ENCODE assay signal across 25 mouse cellular contexts in genomic region chr3:142333458-142333857, GRCm38 (mm10).
"Had no signal": no experiment of that assay in that cellular context is flagged by ENCODE, and none has a peak within 500 bp of the region (broad histone marks: within the 10 kb centered on the region; RNA-seq: fewer than 3 reads in every experiment).

No protein-coding gene starts in this region.

- H3K9me3 ChIP-seq: heart, embryonic 13.5 days; heart, embryonic 15.5 days; hindbrain, embryonic 13.5 days; hindbrain, embryonic 15.5 days; kidney, embryonic 15.5 days; limb, embryonic 13.5 days; limb, embryonic 15.5 days; liver, embryonic 12.5 days had no signal

- H3K36me3 ChIP-seq: hindbrain, embryonic 13.5 days; hindbrain, embryonic 15.5 days; kidney, embryonic 15.5 days; limb, embryonic 13.5 days; limb, embryonic 15.5 days; liver, embryonic 12.5 days had no signal

- ATAC-seq: hindbrain, postnatal 0 days had no signal

- H3K27ac ChIP-seq: gastrocnemius, adult 2 months; heart, embryonic 13.5 days; hindbrain, embryonic 13.5 days; hindbrain, embryonic 15.5 days; hindbrain, postnatal 0 days; kidney, embryonic 15.5 days; kidney, postnatal 0 days; limb, embryonic 13.5 days; limb, embryonic 15.5 days; liver, embryonic 12.5 days; liver, embryonic 14.5 days had no signal

- DNase-seq: gastrocnemius, adult 2 months; gastrocnemius, postnatal 10 days; gastrocnemius, postnatal 25 days; heart, adult 2 months; heart, postnatal 14 days; heart, postnatal 36 days; kidney, adult 11 months; kidney, adult 2 months; kidney, adult 9 months; kidney, postnatal 14 days; kidney, postnatal 36 days; left cerebral cortex, postnatal 4 days; lung, adult 18-20 months had no signal

- H3K4me3 ChIP-seq: gastrocnemius, adult 2 months; heart, adult 2 months; heart, embryonic 13.5 days; heart, embryonic 15.5 days; hindbrain, embryonic 13.5 days; hindbrain, embryonic 15.5 days; kidney, embryonic 15.5 days; limb, embryonic 13.5 days; limb, embryonic 15.5 days; liver, embryonic 12.5 days had no signal

- H3K4me1 ChIP-seq: hindbrain, embryonic 13.5 days; hindbrain, embryonic 15.5 days; limb, embryonic 13.5 days had no signal

- H3K9ac ChIP-seq: heart, embryonic 13.5 days; heart, embryonic 15.5 days; hindbrain, embryonic 13.5 days; hindbrain, embryonic 15.5 days; kidney, embryonic 15.5 days; limb, embryonic 13.5 days; limb, embryonic 15.5 days; liver, embryonic 12.5 days; liver, embryonic 14.5 days had no signal

- H3K4me2 ChIP-seq: heart, embryonic 11.5 days; heart, embryonic 13.5 days; heart, embryonic 15.5 days; hindbrain, embryonic 13.5 days; hindbrain, embryonic 15.5 days; kidney, embryonic 15.5 days; limb, embryonic 13.5 days; limb, embryonic 15.5 days had no signal

- H3K27me3 ChIP-seq: heart, embryonic 13.5 days; heart, embryonic 15.5 days; hindbrain, embryonic 13.5 days; hindbrain, embryonic 15.5 days; kidney, embryonic 15.5 days; limb, embryonic 15.5 days; liver, embryonic 12.5 days had no signal
